Mouse (Mus musculus) embryo, embryonic 10 days (tissue): ENCODE results near the gene Cyth3.

Experiments used
- DNase-seq: peaks from one replicate; pipeline ENCODE4 v3.0.0-alpha.2; 2015; ENCODE audit warnings: low spot score

Gene Cyth3

GRCm38 (mm10) chr5:143621893-143622622, at the start of gene Cyth3:
Cyth3 (plus strand) TSS chr5:143622447.
- DNase-seq: peak; percentile 94

GRCm38 (mm10) chr5:143573067-143573466, 49.2 kb upstream of the Cyth3 start:
- no peak for DNase-seq

GRCm38 (mm10) chr5:143574261-143575178, 47.7 kb upstream of the Cyth3 start:
- DNase-seq: no peak

GRCm38 (mm10) chr5:143579537-143580203, 42.6 kb upstream of the Cyth3 start:
- DNase-seq: no peak

GRCm38 (mm10) chr5:143580982-143581381, 41.3 kb upstream of the Cyth3 start:
- no peak for DNase-seq

GRCm38 (mm10) chr5:143581874-143582273, 40.4 kb upstream of the Cyth3 start:
- DNase-seq: no peak

- DNase-seq: no peak
These were observed 39.2 kb upstream of the Cyth3 start for GRCm38 (mm10) chr5:143583081-143583480.

- no peak for DNase-seq
These were observed 37.3 kb upstream of the Cyth3 start for GRCm38 (mm10) chr5:143584982-143585381.

- DNase-seq: no peak
These were observed 35.9 kb upstream of the Cyth3 start for GRCm38 (mm10) chr5:143586386-143586785.

- no peak for DNase-seq
These were observed 33.1 kb upstream of the Cyth3 start for GRCm38 (mm10) chr5:143589108-143589507.

GRCm38 (mm10) chr5:143592926-143593325, 29.3 kb upstream of the Cyth3 start:
- no peak for DNase-seq

- no peak for DNase-seq
These were observed 28.6 kb upstream of the Cyth3 start for GRCm38 (mm10) chr5:143593563-143594146.

- DNase-seq: no peak
These were observed 27.8 kb upstream of the Cyth3 start for GRCm38 (mm10) chr5:143594291-143595065.

- no peak for DNase-seq
These were observed 20.2 kb upstream of the Cyth3 start for GRCm38 (mm10) chr5:143602051-143602450.

GRCm38 (mm10) chr5:143604157-143604774, 18.0 kb upstream of the Cyth3 start:
- DNase-seq: no peak

GRCm38 (mm10) chr5:143606756-143607155, 15.5 kb upstream of the Cyth3 start:
- DNase-seq: no peak

GRCm38 (mm10) chr5:143608175-143608574, 14.1 kb upstream of the Cyth3 start:
- DNase-seq: no peak

- no peak for DNase-seq
These were observed 10.3 kb upstream of the Cyth3 start for GRCm38 (mm10) chr5:143611954-143612353.

GRCm38 (mm10) chr5:143613265-143613664, 9.0 kb upstream of the Cyth3 start:
- no peak for DNase-seq

GRCm38 (mm10) chr5:143614519-143614918, 7.7 kb upstream of the Cyth3 start:
- no peak for DNase-seq

- DNase-seq: no peak
These were observed 6.9 kb upstream of the Cyth3 start for GRCm38 (mm10) chr5:143615353-143615752.
